Mouse (Mus musculus): Measurements from ENCODE around the gene Traf3ip2. TPM values are rescaled to one million over a fixed set of nuclear protein-coding genes. Genes with fewer than 3 reads are reported as not detected.

Gene Traf3ip2
- polyA plus RNA-seq, 1 experiment from 2014 or later: 29.0 TPM

- Histone ChIP-seq H3K9me3 (no peaks in the 10 kb centered on the region; the same call in 1 of the 2 replicates), H3K4me1 (peaks cover 3% of the 10 kb centered on the region; the same call in 1 of the 2 replicates), H3K9ac (no peak overlapping the region), H3K27ac (no peak overlapping the region), H3K36me3 (peaks cover 10% of the 10 kb centered on the region; the same call in 1 of the 2 replicates), H3K4me3 (replicated peaks) (no peak overlapping the region), H3K27me3 (replicated peaks) (no peaks in the 10 kb centered on the region), H3K4me2 (no peak overlapping the region)
- ATAC-seq (ENCODE audit: insufficient read depth, low FRiP score, low read depth): no peak
- WGBS: 86% methylated on average over 1 of the region's 1 CpGs
Observed at GRCm38 (mm10) chr10:39606434-39606833, 6.3 kb upstream of the Traf3ip2 start.

GRCm38 (mm10) chr10:39611234-39611633, 1.5 kb upstream of the Traf3ip2 start:
- peak; percentile 28 for ATAC-seq (ENCODE audit: insufficient read depth, low FRiP score, low read depth)
- WGBS: 31% methylated on average over 3 of the region's 3 CpGs
- H3K9me3 ChIP-seq: no peaks in the 10 kb centered on the region
- 0 out of 2 replicates have a peak overlapping the region, but pooled peaks have one; percentile 16 for H3K4me2 ChIP-seq
- H3K9ac ChIP-seq: no peak overlapping the region
- H3K4me1 ChIP-seq: peaks cover 23% of the 10 kb centered on the region
- no peaks in the 10 kb centered on the region for H3K27me3 ChIP-seq (replicated peaks)
- H3K4me3 ChIP-seq (replicated peaks): no peak overlapping the region
- peaks cover 10% of the 10 kb centered on the region; the same call in 1 of the 2 replicates for H3K36me3 ChIP-seq
- H3K27ac ChIP-seq: peak overlapping the region; percentile 82

GRCm38 (mm10) chr10:39612131-39612530, 603 bp upstream of the Traf3ip2 start:
- no peak overlapping the region for H3K9ac ChIP-seq
- no peaks in the 10 kb centered on the region for H3K27me3 ChIP-seq (replicated peaks)
- no peaks in the 10 kb centered on the region for H3K9me3 ChIP-seq
- H3K4me2 ChIP-seq: peak overlapping the region; percentile 49
- 47% methylated on average over 2 of the region's 2 CpGs for WGBS
- ATAC-seq (ENCODE audit: insufficient read depth, low FRiP score, low read depth): no peak
- H3K27ac ChIP-seq: peak overlapping the region; percentile 96
- H3K4me1 ChIP-seq: peaks cover 28% of the 10 kb centered on the region
- no peak overlapping the region; the same call in 1 of the 2 replicates for H3K4me3 ChIP-seq (replicated peaks)
- H3K36me3 ChIP-seq: peaks cover 5% of the 10 kb centered on the region; the same call in 1 of the 2 replicates

- Histone ChIP-seq H3K9ac (peak overlapping the region; percentile 16), H3K27ac (peak overlapping the region; percentile 96), H3K9me3 (no peaks in the 10 kb centered on the region), H3K4me1 (peaks cover 28% of the 10 kb centered on the region), H3K36me3 (peaks cover 3% of the 10 kb centered on the region; the same call in 1 of the 2 replicates), H3K4me2 (peak overlapping the region; percentile 49), H3K4me3 (replicated peaks) (peak overlapping the region; percentile 44), H3K27me3 (replicated peaks) (no peaks in the 10 kb centered on the region)
- peak; percentile 79 for ATAC-seq (ENCODE audit: insufficient read depth, low FRiP score, low read depth)
- 5% methylated on average over 26 of the region's 26 CpGs for WGBS
Observed at GRCm38 (mm10) chr10:39612989-39613831, 476 bp downstream of the Traf3ip2 start.

- H3K9ac ChIP-seq: peak overlapping the region; percentile 1; the same call in 1 of the 2 replicates
- H3K27ac ChIP-seq: peak overlapping the region; percentile 96
- no peaks in the 10 kb centered on the region for H3K9me3 ChIP-seq
- no peaks in the 10 kb centered on the region for H3K27me3 ChIP-seq (replicated peaks)
- H3K4me1 ChIP-seq: peaks cover 28% of the 10 kb centered on the region
- 0% methylated on average over 2 of the region's 2 CpGs for WGBS
- no peak for ATAC-seq (ENCODE audit: insufficient read depth, low FRiP score, low read depth)
- peaks cover under 1% of the 10 kb centered on the region; the same call in 1 of the 2 replicates for H3K36me3 ChIP-seq
- peak overlapping the region; percentile 44 for H3K4me3 ChIP-seq (replicated peaks)
- H3K4me2 ChIP-seq: peak overlapping the region; percentile 49
Observed at GRCm38 (mm10) chr10:39613973-39614372, 1.2 kb downstream of the Traf3ip2 start.

GRCm38 (mm10) chr10:39614676-39615075, 1.9 kb downstream of the Traf3ip2 start:
- peaks cover 28% of the 10 kb centered on the region for H3K4me1 ChIP-seq
- no peak overlapping the region; the same call in 1 of the 2 replicates for H3K9ac ChIP-seq
- WGBS: 13% methylated on average over 6 of the region's 6 CpGs
- H3K9me3 ChIP-seq: no peaks in the 10 kb centered on the region
- H3K27me3 ChIP-seq (replicated peaks): no peaks in the 10 kb centered on the region
- peak; percentile 67; the same call in 1 of the 2 replicates for ATAC-seq (ENCODE audit: insufficient read depth, low FRiP score, low read depth)
- peak overlapping the region; percentile 44 for H3K4me3 ChIP-seq (replicated peaks)
- H3K36me3 ChIP-seq: no peaks in the 10 kb centered on the region
- H3K27ac ChIP-seq: peak overlapping the region; percentile 96
- peak overlapping the region; percentile 49 for H3K4me2 ChIP-seq

GRCm38 (mm10) chr10:39615531-39616229, 2.9 kb downstream of the Traf3ip2 start:
- H3K4me3 ChIP-seq (replicated peaks): 0 out of 2 replicates have a peak overlapping the region, but pooled peaks have one; percentile 44
- 74% methylated on average over 12 of the region's 12 CpGs for WGBS

GRCm38 (mm10) chr10:39616230-39616590, 3.5 kb downstream of the Traf3ip2 start:
- no peaks in the 10 kb centered on the region for H3K27me3 ChIP-seq (replicated peaks)
- H3K4me2 ChIP-seq: no peak overlapping the region; the same call in 1 of the 2 replicates
- WGBS: 83% methylated on average over 9 of the region's 9 CpGs
- no peak for ATAC-seq (ENCODE audit: insufficient read depth, low FRiP score, low read depth)
- H3K4me3 ChIP-seq (replicated peaks): no peak overlapping the region
- H3K27ac ChIP-seq: no peak overlapping the region
- H3K9me3 ChIP-seq: no peaks in the 10 kb centered on the region
- peaks cover 28% of the 10 kb centered on the region for H3K4me1 ChIP-seq
- no peaks in the 10 kb centered on the region for H3K36me3 ChIP-seq
- H3K9ac ChIP-seq: no peak overlapping the region

More at GRCm38 (mm10) chr10:39615531-39616229, 2.9 kb downstream of the Traf3ip2 start:
- H3K9ac ChIP-seq: no peak overlapping the region
- H3K36me3 ChIP-seq: no peaks in the 10 kb centered on the region
- peaks cover 28% of the 10 kb centered on the region for H3K4me1 ChIP-seq
- no peaks in the 10 kb centered on the region for H3K9me3 ChIP-seq
- H3K4me2 ChIP-seq: peak overlapping the region; percentile 49
- H3K27ac ChIP-seq: peak overlapping the region; percentile 96
- no peak for ATAC-seq (ENCODE audit: insufficient read depth, low FRiP score, low read depth)
- H3K27me3 ChIP-seq (replicated peaks): no peaks in the 10 kb centered on the region

- H3K27ac ChIP-seq: no peak overlapping the region
- WGBS: 89% methylated on average over 8 of the region's 8 CpGs
- H3K4me2 ChIP-seq: no peak overlapping the region; the same call in 1 of the 2 replicates
- peaks cover 23% of the 10 kb centered on the region for H3K4me1 ChIP-seq
- no peak overlapping the region for H3K9ac ChIP-seq
- 0 out of 2 replicates have a peak, but pooled peaks cover 3% of the 10 kb centered on the region for H3K36me3 ChIP-seq
- no peak for ATAC-seq (ENCODE audit: insufficient read depth, low FRiP score, low read depth)
- H3K4me3 ChIP-seq (replicated peaks): no peak overlapping the region
- no peaks in the 10 kb centered on the region for H3K27me3 ChIP-seq (replicated peaks)
- H3K9me3 ChIP-seq: no peaks in the 10 kb centered on the region
Observed at GRCm38 (mm10) chr10:39616626-39617025, 3.9 kb downstream of the Traf3ip2 start.

GRCm38 (mm10) chr10:39618431-39618830, 5.7 kb downstream of the Traf3ip2 start:
- WGBS: 73% methylated on average over 10 of the region's 10 CpGs
- H3K27me3 ChIP-seq (replicated peaks): no peaks in the 10 kb centered on the region
- no peak overlapping the region for H3K27ac ChIP-seq
- 0 out of 2 replicates have a peak, but pooled peaks cover 12% of the 10 kb centered on the region for H3K36me3 ChIP-seq
- no peaks in the 10 kb centered on the region for H3K9me3 ChIP-seq
- H3K4me1 ChIP-seq: peaks cover 22% of the 10 kb centered on the region
- no peak overlapping the region for H3K4me3 ChIP-seq (replicated peaks)
- H3K9ac ChIP-seq: no peak overlapping the region
- ATAC-seq (ENCODE audit: insufficient read depth, low FRiP score, low read depth): no peak
- no peak overlapping the region for H3K4me2 ChIP-seq

GRCm38 (mm10) chr10:39620626-39621025, 7.9 kb downstream of the Traf3ip2 start:
- Histone ChIP-seq H3K4me1 (peaks cover 29% of the 10 kb centered on the region), H3K27ac (no peak overlapping the region), H3K9ac (no peak overlapping the region), H3K27me3 (replicated peaks) (no peaks in the 10 kb centered on the region), H3K36me3 (0 out of 2 replicates have a peak, but pooled peaks cover 12% of the 10 kb centered on the region), H3K4me3 (replicated peaks) (no peak overlapping the region), H3K4me2 (no peak overlapping the region), H3K9me3 (no peaks in the 10 kb centered on the region)
- no peak for ATAC-seq (ENCODE audit: insufficient read depth, low FRiP score, low read depth)
- WGBS: 83% methylated on average over 5 of the region's 5 CpGs
